ENCODE assay signal across 29 mouse cellular contexts in genomic region chr1:40795508-40795907, GRCm38 (mm10). TPM values are rescaled to one million over a fixed set of nuclear protein-coding genes. Genes with fewer than 3 reads are reported as not detected.
"Had no signal": no experiment of that assay in that cellular context is flagged by ENCODE, and none has a peak within 500 bp of the region (broad histone marks: within the 10 kb centered on the region; RNA-seq: fewer than 3 reads in every experiment).

No protein-coding gene starts in this region.

- H3K27me3 ChIP-seq: heart, embryonic 12.5 days; heart, embryonic 13.5 days; heart, embryonic 15.5 days; hindbrain, embryonic 12.5 days; hindbrain, embryonic 15.5 days; intestine, embryonic 15.5 days; kidney, embryonic 15.5 days had no signal

- H3K4me1 ChIP-seq: heart, embryonic 10.5 days; heart, embryonic 12.5 days; heart, embryonic 15.5 days; intestine, embryonic 15.5 days had no signal

- DNase-seq: heart, postnatal 10 days; heart, postnatal 14 days; heart, postnatal 36 days; heart, postnatal 4 days; kidney, adult 11 months; kidney, adult 18-20 months; kidney, adult 8-10 months; kidney, postnatal 10 days; kidney, postnatal 25 days; kidney, postnatal 4 days; layer of hippocampus, adult 9-11 months; layer of hippocampus, postnatal 36 days had no signal

- H3K36me3 ChIP-seq: heart, embryonic 10.5 days; heart, embryonic 12.5 days; heart, embryonic 13.5 days; heart, embryonic 15.5 days; hindbrain, embryonic 10.5 days; hindbrain, embryonic 12.5 days; hindbrain, embryonic 13.5 days; hindbrain, embryonic 15.5 days; intestine, embryonic 15.5 days; kidney, embryonic 15.5 days had no signal

- H3K4me3 ChIP-seq: heart, embryonic 10.5 days; heart, embryonic 12.5 days; heart, embryonic 13.5 days; heart, embryonic 15.5 days; hindbrain, embryonic 10.5 days; hindbrain, embryonic 12.5 days; hindbrain, embryonic 13.5 days; hindbrain, embryonic 15.5 days; intestine, embryonic 15.5 days; kidney, embryonic 15.5 days; layer of hippocampus, adult 2 months; left cerebral cortex, adult 2 months had no signal

- H3K27ac ChIP-seq: heart, embryonic 10.5 days; heart, embryonic 13.5 days; heart, embryonic 15.5 days; hindbrain, embryonic 10.5 days; hindbrain, embryonic 12.5 days; hindbrain, embryonic 13.5 days; hindbrain, embryonic 14.5 days; hindbrain, embryonic 15.5 days; hindbrain, postnatal 0 days; intestine, embryonic 15.5 days; kidney, embryonic 15.5 days; kidney, postnatal 0 days; layer of hippocampus, adult 2 months; left cerebral cortex, adult 2 months had no signal

RNA-seq across cellular contexts. Expression of gene Tmem182, which starts 9.9 kb away (rescaled TPM):
- polyA plus RNA-seq: hindbrain, embryonic 10.5 days; hindbrain, embryonic 11.5 days; hindbrain, embryonic 14.5 days; inflammation-experienced regulatory T-cells, adult 6 months had no signal
